Mouse (Mus musculus): ENCODE measurements around the gene Dock4.

GRCm38 (mm10) chr12:40712235-40712634 lies 266.5 kb downstream of the Dock4 start:
- no peak for TF ChIP-seq CTCF (IDR thresholded peaks at IDR 0.05; ENCODE audit: control insufficient read depth, insufficient read depth, insufficient replicate concordance, low read depth, low read length)
- no peak for TF ChIP-seq POLR2A (IDR thresholded peaks at IDR 0.05; ENCODE audit: control insufficient read depth, low read depth, low read length)
